Mouse (Mus musculus): ENCODE measurements around the gene Gm42421. TPM values are rescaled to one million over a fixed set of nuclear protein-coding genes. Genes with fewer than 3 reads are reported as not detected.

Gm42421 gene
- polyA plus RNA-seq, 1 experiment from 2014 or later: 0.68 TPM

GRCm38 (mm10) chr5:143943231-143944125 is 15.5 kb downstream of the Gm42421 start:
- Histone ChIP-seq H3K4me2 (replicated peaks) (no peak overlapping the region), H3K4me1 (replicated peaks) (no peaks in the 10 kb centered on the region), H3K9ac (no peak overlapping the region), H3K27ac (no peak overlapping the region), H3K4me3 (replicated peaks) (no peak overlapping the region), H3K36me3 (no peaks in the 10 kb centered on the region), H3K9me3 (no peaks in the 10 kb centered on the region), H3K27me3 (replicated peaks) (no peaks in the 10 kb centered on the region)
- 85% methylated on average over 14 of the region's 14 CpGs for WGBS
- ATAC-seq: no peak

GRCm38 (mm10) chr5:143948361-143948760 is 20.4 kb downstream of the Gm42421 start:
- H3K4me2 ChIP-seq (replicated peaks): no peak overlapping the region
- no peak overlapping the region for H3K27ac ChIP-seq
- no peaks in the 10 kb centered on the region for H3K4me1 ChIP-seq (replicated peaks)
- H3K36me3 ChIP-seq: no peaks in the 10 kb centered on the region
- no peak overlapping the region for H3K4me3 ChIP-seq (replicated peaks)
- H3K9me3 ChIP-seq: no peaks in the 10 kb centered on the region
- WGBS: 88% methylated on average over 12 of the region's 12 CpGs
- no peak overlapping the region for H3K9ac ChIP-seq
- ATAC-seq: no peak
- no peaks in the 10 kb centered on the region for H3K27me3 ChIP-seq (replicated peaks)

- Histone ChIP-seq H3K4me2 (replicated peaks) (no peak overlapping the region), H3K4me1 (replicated peaks) (no peaks in the 10 kb centered on the region), H3K27me3 (replicated peaks) (no peaks in the 10 kb centered on the region), H3K27ac (no peak overlapping the region), H3K36me3 (no peaks in the 10 kb centered on the region), H3K4me3 (replicated peaks) (no peak overlapping the region), H3K9ac (no peak overlapping the region), H3K9me3 (no peaks in the 10 kb centered on the region)
- no peak for ATAC-seq
- 49% methylated on average over 5 of the region's 5 CpGs for WGBS
Measured at GRCm38 (mm10) chr5:143950016-143950415, 22.0 kb downstream of the Gm42421 start.

GRCm38 (mm10) chr5:143957101-143957500 is 29.1 kb downstream of the Gm42421 start:
- Histone ChIP-seq H3K36me3 (no peaks in the 10 kb centered on the region), H3K9me3 (no peaks in the 10 kb centered on the region; the same call in 1 of the 2 replicates), H3K9ac (no peak overlapping the region), H3K4me2 (replicated peaks) (no peak overlapping the region), H3K27me3 (replicated peaks) (no peaks in the 10 kb centered on the region), H3K4me1 (replicated peaks) (no peaks in the 10 kb centered on the region), H3K4me3 (replicated peaks) (no peak overlapping the region), H3K27ac (no peak overlapping the region)
- WGBS: 94% methylated on average over 6 of the region's 6 CpGs
- ATAC-seq: no peak

- ATAC-seq: no peak
- no peak overlapping the region for H3K4me3 ChIP-seq (replicated peaks)
- H3K4me1 ChIP-seq (replicated peaks): no peaks in the 10 kb centered on the region
- H3K9me3 ChIP-seq: no peaks in the 10 kb centered on the region; the same call in 1 of the 2 replicates
- no peaks in the 10 kb centered on the region for H3K36me3 ChIP-seq
- WGBS: 94% methylated on average over 11 of the region's 11 CpGs
- no peaks in the 10 kb centered on the region for H3K27me3 ChIP-seq (replicated peaks)
- no peak overlapping the region for H3K4me2 ChIP-seq (replicated peaks)
- no peak overlapping the region for H3K9ac ChIP-seq
- H3K27ac ChIP-seq: no peak overlapping the region
Measured at GRCm38 (mm10) chr5:143959551-143959950, 31.6 kb downstream of the Gm42421 start.

- H3K27ac ChIP-seq: no peak overlapping the region
- no peaks in the 10 kb centered on the region for H3K36me3 ChIP-seq
- ATAC-seq: no peak
- H3K4me2 ChIP-seq (replicated peaks): no peak overlapping the region
- no peaks in the 10 kb centered on the region for H3K27me3 ChIP-seq (replicated peaks)
- 87% methylated on average over 8 of the region's 8 CpGs for WGBS
- no peaks in the 10 kb centered on the region for H3K9me3 ChIP-seq
- H3K4me1 ChIP-seq (replicated peaks): no peaks in the 10 kb centered on the region
- H3K4me3 ChIP-seq (replicated peaks): no peak overlapping the region
- no peak overlapping the region for H3K9ac ChIP-seq
Measured at GRCm38 (mm10) chr5:143961176-143961575, 33.2 kb downstream of the Gm42421 start.

- no peak overlapping the region for H3K4me2 ChIP-seq (replicated peaks)
- 81% methylated on average over 12 of the region's 12 CpGs for WGBS
- H3K27ac ChIP-seq: no peak overlapping the region
- no peaks in the 10 kb centered on the region for H3K4me1 ChIP-seq (replicated peaks)
- no peak for ATAC-seq
- no peak overlapping the region for H3K9ac ChIP-seq
- H3K27me3 ChIP-seq (replicated peaks): no peaks in the 10 kb centered on the region
- H3K36me3 ChIP-seq: no peaks in the 10 kb centered on the region
- no peaks in the 10 kb centered on the region for H3K9me3 ChIP-seq
- H3K4me3 ChIP-seq (replicated peaks): no peak overlapping the region
Measured at GRCm38 (mm10) chr5:143965586-143966345, 37.8 kb downstream of the Gm42421 start.

GRCm38 (mm10) chr5:143966671-143967070 is 38.7 kb downstream of the Gm42421 start:
- WGBS: 85% methylated on average over 12 of the region's 12 CpGs
- no peak for ATAC-seq
- Histone ChIP-seq H3K9ac (no peak overlapping the region), H3K4me1 (replicated peaks) (no peaks in the 10 kb centered on the region), H3K4me2 (replicated peaks) (no peak overlapping the region), H3K36me3 (no peaks in the 10 kb centered on the region), H3K4me3 (replicated peaks) (no peak overlapping the region), H3K27me3 (replicated peaks) (no peaks in the 10 kb centered on the region), H3K27ac (no peak overlapping the region), H3K9me3 (no peaks in the 10 kb centered on the region)

GRCm38 (mm10) chr5:143972628-143973027 is 44.7 kb downstream of the Gm42421 start:
- Histone ChIP-seq H3K27ac (no peak overlapping the region), H3K4me2 (replicated peaks) (no peak overlapping the region), H3K36me3 (no peaks in the 10 kb centered on the region), H3K9ac (no peak overlapping the region), H3K9me3 (no peaks in the 10 kb centered on the region), H3K27me3 (replicated peaks) (no peaks in the 10 kb centered on the region), H3K4me1 (replicated peaks) (no peaks in the 10 kb centered on the region), H3K4me3 (replicated peaks) (no peak overlapping the region)
- WGBS: 38% methylated on average over 3 of the region's 3 CpGs
- ATAC-seq: no peak

GRCm38 (mm10) chr5:143974931-143975630 is 47.1 kb downstream of the Gm42421 start:
- H3K4me1 ChIP-seq (replicated peaks): no peaks in the 10 kb centered on the region
- ATAC-seq: peak; percentile 76
- H3K27me3 ChIP-seq (replicated peaks): no peaks in the 10 kb centered on the region
- whole genome bisulfite sequencing: 52% methylated on average over 4 of the region's 4 CpGs
- H3K36me3 ChIP-seq: no peaks in the 10 kb centered on the region
- H3K9ac ChIP-seq: no peak overlapping the region
- no peaks in the 10 kb centered on the region for H3K9me3 ChIP-seq
- H3K4me3 ChIP-seq (replicated peaks): no peak overlapping the region
- no peak overlapping the region for H3K4me2 ChIP-seq (replicated peaks)
- no peak overlapping the region for H3K27ac ChIP-seq

GRCm38 (mm10) chr5:143975631-143975933 is 47.6 kb downstream of the Gm42421 start:
- Histone ChIP-seq H3K4me1 (replicated peaks) (no peaks in the 10 kb centered on the region), H3K27ac (no peak overlapping the region), H3K4me3 (replicated peaks) (no peak overlapping the region), H3K27me3 (replicated peaks) (no peaks in the 10 kb centered on the region), H3K9me3 (no peaks in the 10 kb centered on the region), H3K9ac (no peak overlapping the region), H3K4me2 (replicated peaks) (no peak overlapping the region), H3K36me3 (no peaks in the 10 kb centered on the region)
- ATAC-seq: no peak; the same call in 1 of the 2 replicates
- WGBS: 58% methylated on average over 2 of the region's 2 CpGs

GRCm38 (mm10) chr5:143976232-143976631 is 48.3 kb downstream of the Gm42421 start:
- H3K4me3 ChIP-seq (replicated peaks): no peak overlapping the region
- H3K9ac ChIP-seq: no peak overlapping the region
- 0 out of 2 replicates have a peak, but pooled peaks cover 3% of the 10 kb centered on the region for H3K4me1 ChIP-seq (replicated peaks)
- H3K36me3 ChIP-seq: no peaks in the 10 kb centered on the region
- 82% methylated on average over 11 of the region's 11 CpGs for WGBS
- H3K4me2 ChIP-seq (replicated peaks): no peak overlapping the region
- H3K27ac ChIP-seq: no peak overlapping the region
- ATAC-seq: no peak
- no peaks in the 10 kb centered on the region for H3K27me3 ChIP-seq (replicated peaks)
- no peaks in the 10 kb centered on the region for H3K9me3 ChIP-seq

All from intestine, embryonic 15.5 days (tissue).